Mouse (Mus musculus): ENCODE results near the gene Ehhadh.
A peak's percentile ranks its signal among the peaks of the same experiment; 100 is the strongest.

Ehhadh gene

GRCm38 (mm10) chr16:21794697-21795045, 7.1 kb upstream of the Ehhadh start:
- no peak for DNase-seq (ENCODE audit: low read depth, low spot score)

GRCm38 (mm10) chr16:21793875-21794696, 6.5 kb upstream of the Ehhadh start, which contains the start of gene Map3k13:
Gene Map3k13, plus strand, starts transcription at chr16:21794346.
- peak; percentile 98 for DNase-seq (ENCODE audit: low read depth, low spot score)

- DNase-seq (ENCODE audit: low read depth, low spot score) = peak; percentile 82
These were observed 5.6 kb upstream of the Ehhadh start for GRCm38 (mm10) chr16:21793080-21793810.

GRCm38 (mm10) chr16:21791779-21792178, 4.2 kb upstream of the Ehhadh start:
- peak; percentile 85 for DNase-seq (ENCODE audit: low read depth, low spot score)

GRCm38 (mm10) chr16:21790469-21790868, 2.9 kb upstream of the Ehhadh start:
- peak; percentile 47 for DNase-seq (ENCODE audit: low read depth, low spot score)

- no peak for DNase-seq (ENCODE audit: low read depth, low spot score)
These were observed 1.6 kb upstream of the Ehhadh start for GRCm38 (mm10) chr16:21789180-21789579.

GRCm38 (mm10) chr16:21788581-21788980, 974 bp upstream of the Ehhadh start:
- DNase-seq (ENCODE audit: low read depth, low spot score) = no peak

- DNase-seq (ENCODE audit: low read depth, low spot score) = no peak
These were observed 1.3 kb downstream of the Ehhadh start for GRCm38 (mm10) chr16:21786317-21786716.

GRCm38 (mm10) chr16:21785000-21785399, 2.6 kb downstream of the Ehhadh start:
- peak; percentile 34 for DNase-seq (ENCODE audit: low read depth, low spot score)

GRCm38 (mm10) chr16:21782807-21783206, 4.8 kb downstream of the Ehhadh start:
- no peak for DNase-seq (ENCODE audit: low read depth, low spot score)

GRCm38 (mm10) chr16:21781895-21782294, 5.7 kb downstream of the Ehhadh start:
- DNase-seq (ENCODE audit: low read depth, low spot score) = no peak

GRCm38 (mm10) chr16:21781277-21781676, 6.3 kb downstream of the Ehhadh start:
- peak; percentile 62 for DNase-seq (ENCODE audit: low read depth, low spot score)

GRCm38 (mm10) chr16:21779149-21779548, 8.5 kb downstream of the Ehhadh start:
- no peak for DNase-seq (ENCODE audit: low read depth, low spot score)

- DNase-seq (ENCODE audit: low read depth, low spot score) = no peak
These were observed 9.2 kb downstream of the Ehhadh start for GRCm38 (mm10) chr16:21778293-21778866.

GRCm38 (mm10) chr16:21774725-21775124, 12.9 kb downstream of the Ehhadh start:
- DNase-seq (ENCODE audit: low read depth, low spot score) = no peak

- DNase-seq (ENCODE audit: low read depth, low spot score) = peak; percentile 53
These were observed 17.9 kb downstream of the Ehhadh start for GRCm38 (mm10) chr16:21769667-21770066.

GRCm38 (mm10) chr16:21768255-21768654, 19.4 kb downstream of the Ehhadh start:
- peak; percentile 42 for DNase-seq (ENCODE audit: low read depth, low spot score)

GRCm38 (mm10) chr16:21758447-21758846, 29.2 kb downstream of the Ehhadh start:
- DNase-seq (ENCODE audit: low read depth, low spot score) = no peak

GRCm38 (mm10) chr16:21743401-21743800, 44.2 kb downstream of the Ehhadh start:
- DNase-seq (ENCODE audit: low read depth, low spot score) = no peak

GRCm38 (mm10) chr16:21742898-21743297, 44.7 kb downstream of the Ehhadh start:
- no peak for DNase-seq (ENCODE audit: low read depth, low spot score)

GRCm38 (mm10) chr16:21742191-21742870, 45.3 kb downstream of the Ehhadh start:
- no peak for DNase-seq (ENCODE audit: low read depth, low spot score)

- no peak for DNase-seq (ENCODE audit: low read depth, low spot score)
These were observed 46.1 kb downstream of the Ehhadh start for GRCm38 (mm10) chr16:21741542-21741941.
